ENCODE assay signal across 8 mouse cellular contexts in the genomic region with DNA sequence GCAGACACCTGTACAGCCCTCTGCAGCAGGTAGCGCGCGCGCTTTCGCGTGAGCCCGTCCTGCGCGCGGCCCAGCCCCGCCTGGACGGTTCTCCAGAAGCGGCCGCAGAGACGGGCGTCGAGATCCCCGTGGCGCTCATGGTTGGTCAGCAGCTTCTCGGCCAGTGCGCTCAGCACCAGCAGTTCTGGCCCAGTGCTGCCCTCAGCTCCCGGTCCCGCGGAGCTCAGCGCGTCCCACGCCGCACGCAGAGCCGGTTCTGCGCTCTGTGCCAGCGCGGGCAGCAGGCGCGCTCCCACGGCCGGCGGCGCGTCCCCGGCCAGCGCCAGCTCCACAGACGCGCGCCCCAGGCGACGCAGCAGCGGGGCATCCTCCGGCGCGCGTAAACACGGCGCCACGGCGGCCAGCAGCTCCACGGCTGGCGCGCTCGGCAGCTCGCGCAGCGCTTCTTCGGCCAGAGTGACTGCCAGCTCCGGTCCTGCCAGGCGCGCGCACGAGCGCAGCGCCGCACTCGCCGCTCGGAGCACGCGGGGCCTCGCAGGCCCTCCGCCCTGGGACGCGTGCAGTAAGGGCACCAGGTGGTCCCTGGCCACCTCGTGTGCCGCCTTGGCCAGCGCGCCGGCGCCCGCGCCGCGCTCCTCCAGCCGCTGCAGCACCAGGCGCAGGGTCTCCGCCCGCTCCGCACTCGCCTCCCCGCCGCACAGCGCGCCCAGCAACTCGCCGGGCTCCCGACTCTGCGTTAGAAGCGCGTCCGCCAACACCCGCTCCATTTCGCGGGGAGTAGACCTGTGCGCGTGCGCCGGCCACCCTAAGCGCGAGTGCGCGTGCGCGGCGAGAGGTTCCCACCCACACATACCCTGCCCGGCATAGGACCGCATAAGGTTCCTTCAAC. TPM values are rescaled to one million over a fixed set of nuclear protein-coding genes. Genes with fewer than 3 reads are reported as not detected.
DNase-seq lines count a peak whose midpoint lies in the region; ATAC-seq and TF ChIP-seq lines count a peak whose summit lies in the region.

Gene Tarbp1, minus strand, starts transcription at position 767 of the 889 bp plus-strand sequence.

- H3K27ac ChIP-seq in MEL (ENCODE audit: control insufficient read depth, low read depth, low read length) = no peak within 1 kb of the TSS
- peak within 1 kb of the TSS; percentile 83 for H3K27ac ChIP-seq in lung, embryonic 14.5 days (ENCODE audit: low read depth)

- peak within 1 kb of the TSS; percentile 90 for H3K4me2 ChIP-seq in lung, embryonic 14.5 days

- no peak for TF ChIP-seq EP300 in MEL (IDR thresholded peaks at IDR 0.05; ENCODE audit: low read depth in 1 of 2, low read length in 2 of 2)

- peak; percentile 83 for DNase-seq in MEL (ENCODE audit: low read depth, low spot score)
- peak; percentile 95 for DNase-seq in cerebellum, adult 8-10 months
- DNase-seq in layer of hippocampus, adult 8-10 months (ENCODE audit: low spot score in 2 of 2) = peak; percentile 84 to 90
- DNase-seq in lung, embryonic 14.5 days = peak; percentile 96
- peak; percentile 85 for DNase-seq in testis, postnatal 14 days (ENCODE audit: low spot score)

- H3K4me1 ChIP-seq in MEL (ENCODE audit: control insufficient read depth in 1 of 2, insufficient read depth in 2 of 2, low read length in 2 of 2) = no peaks in the 10 kb centered on the region
- peaks cover 7% of the 10 kb centered on the region; the same call in 1 of the 2 replicates for H3K4me1 ChIP-seq in lung, embryonic 14.5 days (ENCODE audit: insufficient read depth)

- TF ChIP-seq POLR2A in MEL (IDR thresholded peaks at IDR 0.05; ENCODE audit: control insufficient read depth in 1 of 2, insufficient read depth in 1 of 2, low read depth in 1 of 2, low read length in 2 of 2, poor library complexity in 1 of 2) = peak; percentile 26 to 58; a peak in 2 of 4 replicates

- no peaks in the 10 kb centered on the region; a peak in 1 of 4 replicates for H3K36me3 ChIP-seq in MEL (ENCODE audit: control insufficient read depth in 1 of 2, insufficient read depth in 2 of 2, low read length in 2 of 2)
- peaks cover 6% of the 10 kb centered on the region for H3K36me3 ChIP-seq in lung, embryonic 14.5 days (ENCODE audit: insufficient read depth)

- H3K9ac ChIP-seq in MEL (ENCODE audit: control insufficient read depth, low read depth, low read length, poor library complexity, severe bottlenecking) = peak within 1 kb of the TSS; percentile 87
- peak within 1 kb of the TSS; percentile 72 for H3K9ac ChIP-seq in lung, embryonic 14.5 days

- no peak for TF ChIP-seq RAD21 in MEL (IDR thresholded peaks at IDR 0.05; ENCODE audit: low read depth, low read length)

- no peak for TF ChIP-seq CTCF in MEL (IDR thresholded peaks at IDR 0.05 in 2 of 3, conservative IDR thresholded peaks at IDR 0.05 in 1 of 3; ENCODE audit: control insufficient read depth in 1 of 3, insufficient read depth in 1 of 3, low read depth in 2 of 3, low read length in 3 of 3, poor library complexity in 1 of 3, severe bottlenecking in 1 of 3)
- TF ChIP-seq CTCF in lung, embryonic 14.5 days (IDR thresholded peaks at IDR 0.05; ENCODE audit: low read depth) = no peak

- WGBS in lung, embryonic 14.5 days = under 1% methylated on average over 116 of the region's 124 CpGs

- ATAC-seq in frontal cortex, adult (ENCODE audit: low TSS enrichment) = peak; percentile 90
- peak; percentile 82 to 86 for ATAC-seq in hematopoietic stem cell, adult 5-6 weeks (replicated peaks in 1 of 2; ENCODE audit: insufficient read depth in 1 of 2, low FRiP score in 2 of 2, low TSS enrichment in 1 of 2, low read depth in 1 of 2, poor library complexity in 2 of 2, severe bottlenecking in 2 of 2)
- ATAC-seq in lung, embryonic 14.5 days (ENCODE audit: insufficient read depth) = peak; percentile 95
- ATAC-seq in neutrophil, adult 5-6 weeks (ENCODE audit: extremely low read depth, insufficient number of reproducible peaks, low FRiP score, poor library complexity, severe bottlenecking) = peak; percentile 45

- H3K27me3 ChIP-seq in MEL (ENCODE audit: control insufficient read depth in 1 of 2, insufficient read depth in 2 of 2, low read length in 2 of 2) = 0 out of 4 replicates have a peak, but pooled peaks cover 0 to 2% of the 10 kb centered on the region in 2 experiments
- 0 out of 2 replicates have a peak, but pooled peaks cover 4% of the 10 kb centered on the region for H3K27me3 ChIP-seq in lung, embryonic 14.5 days (ENCODE audit: insufficient read depth, low read length)

- no peaks in the 10 kb centered on the region for H3K9me3 ChIP-seq in MEL (replicated peaks; ENCODE audit: insufficient read depth, low read length)
- H3K9me3 ChIP-seq in lung, embryonic 14.5 days (ENCODE audit: low read depth, low read length) = no peaks in the 10 kb centered on the region

- H3K79me2 ChIP-seq in MEL (ENCODE audit: control insufficient read depth, insufficient read depth, low read length, poor library complexity) = peaks cover 10% of the 10 kb centered on the region

- peak within 1 kb of the TSS; percentile 59 to 74 for H3K4me3 ChIP-seq in MEL (ENCODE audit: control insufficient read depth in 1 of 2, insufficient read depth in 1 of 2, low read depth in 2 of 2, low read length in 2 of 2)
- H3K4me3 ChIP-seq in lung, embryonic 14.5 days (ENCODE audit: low read depth, low read length) = peak within 1 kb of the TSS; percentile 87

TF ChIP-seq in MEL, 35 proteins besides CTCF, POLR2A, EP300 and RAD21:
- TF ChIP-seq BHLHE40 (IDR thresholded peaks at IDR 0.05; ENCODE audit: borderline replicate concordance, low read depth, low read length) (no peak), SMC3 (IDR thresholded peaks at IDR 0.05; ENCODE audit: low read depth, low read length) (no peak), KAT2A (conservative IDR thresholded peaks at IDR 0.05; ENCODE audit: low read depth, low read length) (no peak), NRF1 (IDR thresholded peaks at IDR 0.05; ENCODE audit: insufficient read depth, low read depth, low read length, poor library complexity, severe bottlenecking) (peak; percentile 88), NELFE (IDR thresholded peaks at IDR 0.05; ENCODE audit: low read depth, low read length) (peak; percentile 73), HCFC1 (IDR thresholded peaks at IDR 0.05; ENCODE audit: low read depth, low read length) (no peak)

RNA-seq across cellular contexts. Expression of gene Tarbp1, which starts in this region (rescaled TPM):
- 5.4 and 6.0 TPM in 2 replicates for total RNA-seq in MEL (2012; rRNA removed)
- 1 to 10 TPM in 1 of 2 experiments, not detected in 1; 8.4 TPM for polyA plus RNA-seq in MEL (2012; ENCODE audit: insufficient read depth in 1 of 2, insufficient read length in 2 of 2, low read depth in 1 of 2, low replicate concordance in 2 of 2, missing spikeins in 1 of 2)
- total RNA-seq in hematopoietic stem cell, adult 5-6 weeks (2017) = 8.9 and 10.4 TPM in 2 replicates
- total RNA-seq in layer of hippocampus, adult 8-10 months (2022) = 1 to 10 TPM; 4.5 to 5.5 (median 5.2) TPM
- polyA plus RNA-seq in lung, embryonic 14.5 days (2014; fragmentation: Nextera tagmentation; extraction: Ambion mirVana) = 5.0 TPM in 2 replicates
- total RNA-seq in neutrophil, adult 5-6 weeks (2017) = 3.1 and 4.2 TPM in 2 replicates

Comparison
In these comparisons a context has a peak if more than half of its experiments do, and no peak if none do; other contexts are left out.
1. ATAC-seq: peak in every context shown above with its lines; median percentile 95 in lung, embryonic 14.5 days; 90 in frontal cortex, adult; 84 in hematopoietic stem cell, adult 5-6 weeks; 45 in neutrophil, adult 5-6 weeks.